Mouse (Mus musculus): Measurements from ENCODE around the gene Pwp2.

- TF ChIP-seq GATA1 (IDR thresholded peaks at IDR 0.05; ENCODE audit: borderline replicate concordance, low read length) = no peak
- no peak for TF ChIP-seq FLI1 (IDR thresholded peaks at IDR 0.05; ENCODE audit: low read length)
These were observed 33.6 kb upstream of the Pwp2 start for GRCm38 (mm10) chr10:78218576-78218975.

Data from megakaryocyte, embryonic 14.5 days (primary cell).